In the genomic region with DNA sequence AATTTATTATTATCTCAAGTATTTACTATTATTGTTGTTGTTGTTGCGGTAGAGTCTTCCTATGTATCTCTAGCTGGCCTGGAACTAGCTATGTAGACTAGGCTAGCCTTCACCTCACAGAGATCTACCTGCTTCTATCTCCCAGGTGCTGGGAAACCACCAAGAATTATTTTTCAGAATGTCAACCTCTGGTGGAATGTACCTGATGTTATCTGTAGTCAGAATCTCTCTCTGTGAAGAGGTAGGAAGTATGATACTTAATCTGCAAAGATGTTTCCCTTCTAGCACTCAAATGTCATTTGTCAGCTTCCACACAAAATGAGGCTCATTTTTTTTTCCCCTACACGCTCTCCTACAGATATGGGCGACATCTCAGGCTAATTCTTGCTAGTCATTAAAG, we compare ENCODE assay signal across 27 mouse cellular contexts.
"Had no signal": no experiment of that assay in that cellular context is flagged by ENCODE, and none has a peak within 500 bp of the region (broad histone marks: within the 10 kb centered on the region; RNA-seq: fewer than 3 reads in every experiment).

No protein-coding gene starts in this region.

- H3K4me2 ChIP-seq: heart, embryonic 12.5 days; hindbrain, embryonic 13.5 days; hindbrain, embryonic 15.5 days; kidney, embryonic 15.5 days; limb, embryonic 13.5 days; limb, embryonic 15.5 days; liver, embryonic 12.5 days had no signal

- H3K4me1 ChIP-seq: heart, embryonic 10.5 days; heart, embryonic 12.5 days; hindbrain, embryonic 10.5 days; hindbrain, embryonic 13.5 days; hindbrain, embryonic 15.5 days; kidney, embryonic 15.5 days; limb, embryonic 13.5 days; limb, embryonic 15.5 days; liver, embryonic 12.5 days had no signal

- H3K27me3 ChIP-seq: heart, embryonic 12.5 days; hindbrain, embryonic 13.5 days; hindbrain, embryonic 15.5 days; kidney, embryonic 15.5 days; limb, embryonic 13.5 days; limb, embryonic 15.5 days; liver, embryonic 12.5 days had no signal

- ATAC-seq: hindbrain, postnatal 0 days; intestine, embryonic 16.5 days; liver, embryonic 12.5 days had no signal

- H3K9me3 ChIP-seq: heart, embryonic 10.5 days; heart, embryonic 12.5 days; hindbrain, embryonic 10.5 days; hindbrain, embryonic 13.5 days; hindbrain, embryonic 15.5 days; kidney, embryonic 15.5 days; limb, embryonic 13.5 days; limb, embryonic 15.5 days; liver, embryonic 12.5 days had no signal

- H3K27ac ChIP-seq: gastrocnemius, adult 2 months; heart, embryonic 10.5 days; hindbrain, embryonic 10.5 days; hindbrain, embryonic 13.5 days; hindbrain, embryonic 15.5 days; hindbrain, postnatal 0 days; kidney, embryonic 15.5 days; kidney, postnatal 0 days; limb, embryonic 13.5 days; limb, embryonic 15.5 days; liver, embryonic 12.5 days; liver, embryonic 14.5 days had no signal

- DNase-seq: gastrocnemius, adult 2 months; gastrocnemius, postnatal 10 days; gastrocnemius, postnatal 25 days; heart, adult 18-20 months; heart, postnatal 10 days; heart, postnatal 4 days; kidney, adult 11 months; kidney, adult 2 months; kidney, adult 9 months; kidney, postnatal 14 days; kidney, postnatal 36 days; layer of hippocampus, adult 9-11 months; layer of hippocampus, postnatal 36 days; left cerebral cortex, postnatal 4 days had no signal

- H3K4me3 ChIP-seq: gastrocnemius, adult 2 months; heart, embryonic 10.5 days; heart, embryonic 12.5 days; hindbrain, embryonic 10.5 days; hindbrain, embryonic 13.5 days; hindbrain, embryonic 15.5 days; kidney, embryonic 15.5 days; limb, embryonic 13.5 days; limb, embryonic 15.5 days; liver, embryonic 12.5 days had no signal

- H3K9ac ChIP-seq: heart, embryonic 12.5 days; hindbrain, embryonic 13.5 days; hindbrain, embryonic 15.5 days; kidney, embryonic 15.5 days; limb, embryonic 13.5 days; limb, embryonic 15.5 days; liver, embryonic 12.5 days; liver, embryonic 14.5 days had no signal

- H3K36me3 ChIP-seq: heart, embryonic 10.5 days; heart, embryonic 12.5 days; hindbrain, embryonic 10.5 days; hindbrain, embryonic 13.5 days; hindbrain, embryonic 15.5 days; kidney, embryonic 15.5 days; limb, embryonic 13.5 days; limb, embryonic 15.5 days; liver, embryonic 12.5 days had no signal
